Mouse (Mus musculus): Measurements from ENCODE around the gene Commd6. TPM values are rescaled to one million over a fixed set of nuclear protein-coding genes. Genes with fewer than 3 reads are reported as not detected.
A peak's percentile ranks its signal among the peaks of the same experiment; 100 is the strongest.

Commd6 gene
- polyA plus RNA-seq, 1 experiment from 2014 or later: 106 TPM

DNA sequence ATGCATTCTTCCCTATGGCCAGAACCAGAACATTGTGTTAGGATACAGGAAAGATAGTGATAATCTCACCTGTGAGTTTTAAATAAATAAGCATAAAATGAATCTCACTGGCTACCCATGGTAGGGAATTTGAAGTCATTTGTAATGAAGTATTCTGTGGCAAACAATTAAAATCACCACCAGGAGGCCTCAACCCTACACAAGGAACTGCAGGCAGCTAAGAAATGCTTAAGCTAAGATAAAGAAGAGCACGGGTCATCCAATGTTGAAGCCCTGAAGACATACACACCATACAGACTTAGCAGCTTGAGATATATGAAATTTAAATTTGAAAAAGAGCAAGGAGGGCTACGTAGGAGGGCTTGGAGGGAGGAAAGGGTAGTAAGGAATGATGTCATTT is 34.6 kb downstream of the Commd6 start:
- Histone ChIP-seq H3K4me3 (ENCODE audit: low read depth, low read length) (no peak overlapping the region), H3K27me3 (replicated peaks; ENCODE audit: control insufficient read depth, insufficient read depth, low read length) (no peaks in the 10 kb centered on the region), H3K36me3 (ENCODE audit: control insufficient read depth, insufficient read depth, low read length) (no peaks in the 10 kb centered on the region), H3K4me2 (ENCODE audit: low read length) (no peak overlapping the region), H3K4me1 (replicated peaks; ENCODE audit: control insufficient read depth, insufficient read depth, low read length) (0 out of 2 replicates have a peak, but pooled peaks cover 2% of the 10 kb centered on the region), H3K9me3 (ENCODE audit: control insufficient read depth, low read length) (no peaks in the 10 kb centered on the region), H3K9ac (ENCODE audit: low read length) (no peak overlapping the region), H3K27ac (ENCODE audit: low read depth) (no peak overlapping the region)
- 70% methylated on average over 2 of the region's 2 CpGs for WGBS
- ATAC-seq (replicated peaks; ENCODE audit: low FRiP score, low TSS enrichment, low read depth): no peak
- DNase-seq (ENCODE audit: low spot score): no peak

DNA sequence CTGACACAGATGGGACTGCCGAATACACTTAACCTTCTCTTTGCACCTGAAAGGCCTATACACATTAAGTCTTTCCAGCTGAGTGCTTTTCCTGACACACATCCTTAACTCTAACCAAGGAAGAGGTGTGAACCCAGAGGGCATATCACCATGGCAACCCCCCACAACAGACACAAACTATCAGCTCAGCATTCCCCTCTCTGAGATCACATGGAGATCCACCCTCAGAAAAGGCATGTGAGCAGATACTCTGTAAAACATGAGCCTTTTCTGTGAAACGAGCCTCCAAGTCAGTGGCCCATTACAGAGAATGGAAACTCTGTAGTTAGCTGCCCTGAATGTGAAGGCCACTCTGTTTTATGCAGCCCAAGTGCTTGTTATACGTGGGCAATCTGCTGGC is 37.6 kb downstream of the Commd6 start:
- WGBS: 59% methylated on average over 3 of the region's 3 CpGs
- H3K27me3 ChIP-seq (replicated peaks; ENCODE audit: control insufficient read depth, insufficient read depth, low read length): no peaks in the 10 kb centered on the region
- H3K27ac ChIP-seq (ENCODE audit: low read depth): no peak overlapping the region
- DNase-seq (ENCODE audit: low spot score) (no peak), ATAC-seq (replicated peaks; ENCODE audit: low FRiP score, low TSS enrichment, low read depth) (no peak)
- no peaks in the 10 kb centered on the region for H3K36me3 ChIP-seq (ENCODE audit: control insufficient read depth, insufficient read depth, low read length)
- no peaks in the 10 kb centered on the region for H3K9me3 ChIP-seq (ENCODE audit: control insufficient read depth, low read length)
- H3K4me3 ChIP-seq (ENCODE audit: low read depth, low read length): no peak overlapping the region
- H3K4me2 ChIP-seq (ENCODE audit: low read length): no peak overlapping the region
- H3K4me1 ChIP-seq (replicated peaks; ENCODE audit: control insufficient read depth, insufficient read depth, low read length): 0 out of 2 replicates have a peak, but pooled peaks cover 2% of the 10 kb centered on the region
- no peak overlapping the region for H3K9ac ChIP-seq (ENCODE audit: low read length)

DNA sequence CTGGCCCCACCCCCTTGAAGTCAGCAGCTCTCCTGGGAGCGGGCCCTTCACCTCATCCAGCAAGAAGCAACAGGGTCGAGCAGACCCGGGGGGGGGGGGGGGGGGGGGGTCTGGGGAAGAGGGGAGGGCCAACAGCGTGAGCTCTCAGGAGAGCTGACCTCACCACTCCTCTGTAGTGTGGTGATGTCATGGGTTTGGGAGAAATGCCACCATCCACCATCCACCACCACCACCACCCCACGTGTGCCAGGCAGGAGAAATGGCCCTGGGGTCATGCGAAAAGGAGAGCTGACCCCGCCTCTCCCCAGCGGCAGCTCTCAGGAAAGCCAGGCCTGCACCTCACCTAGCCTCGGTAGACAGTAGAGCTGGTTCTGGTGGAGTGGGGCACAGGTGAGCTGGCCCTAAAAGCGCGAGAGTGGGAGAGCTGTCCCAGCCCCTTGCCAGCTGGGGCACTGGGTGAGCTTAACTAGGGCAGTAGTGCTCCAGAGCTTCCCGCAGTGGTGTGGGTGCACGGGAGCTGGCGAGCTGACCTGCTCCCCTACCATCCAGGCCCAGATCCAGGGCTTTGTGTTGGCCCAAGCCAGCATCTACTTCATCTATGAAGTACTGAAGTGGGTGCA is 43.3 kb downstream of the Commd6 start:
- ATAC-seq (replicated peaks; ENCODE audit: low FRiP score, low TSS enrichment, low read depth) (no peak), DNase-seq (ENCODE audit: low spot score) (no peak)
- H3K4me3 ChIP-seq (ENCODE audit: low read depth, low read length): no peak overlapping the region
- H3K9ac ChIP-seq (ENCODE audit: low read length): no peak overlapping the region
- H3K36me3 ChIP-seq (ENCODE audit: control insufficient read depth, insufficient read depth, low read length): no peaks in the 10 kb centered on the region
- H3K4me2 ChIP-seq (ENCODE audit: low read length): no peak overlapping the region
- no peak overlapping the region for H3K27ac ChIP-seq (ENCODE audit: low read depth)
- H3K4me1 ChIP-seq (replicated peaks; ENCODE audit: control insufficient read depth, insufficient read depth, low read length): no peaks in the 10 kb centered on the region
- H3K9me3 ChIP-seq (ENCODE audit: control insufficient read depth, low read length): no peaks in the 10 kb centered on the region
- H3K27me3 ChIP-seq (replicated peaks; ENCODE audit: control insufficient read depth, insufficient read depth, low read length): no peaks in the 10 kb centered on the region
- WGBS: 84% methylated on average over 12 of the region's 14 CpGs

DNA sequence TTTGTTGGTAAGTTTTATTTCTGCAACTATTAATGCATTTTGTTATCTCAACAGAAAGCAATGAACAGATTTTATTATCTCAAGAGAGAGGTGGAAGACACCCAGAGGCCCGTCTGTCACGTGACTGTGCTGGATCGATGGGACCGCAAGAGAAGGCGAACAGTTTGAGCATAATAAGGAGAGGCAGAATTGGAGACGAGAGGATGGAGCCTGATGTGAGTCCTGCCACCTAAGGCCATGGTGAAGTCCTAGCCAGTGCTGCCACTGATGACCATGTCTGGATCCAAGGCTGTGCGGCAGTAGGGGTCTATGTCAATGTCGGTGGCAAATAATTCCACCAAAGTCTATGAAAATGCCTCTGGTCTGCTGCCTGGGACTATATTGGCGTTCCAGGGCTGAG is 43.8 kb downstream of the Commd6 start:
- H3K27me3 ChIP-seq (replicated peaks; ENCODE audit: control insufficient read depth, insufficient read depth, low read length): no peaks in the 10 kb centered on the region
- WGBS: 97% methylated on average over 9 of the region's 9 CpGs
- ATAC-seq (replicated peaks; ENCODE audit: low FRiP score, low TSS enrichment, low read depth): no peak
- no peak overlapping the region for H3K4me2 ChIP-seq (ENCODE audit: low read length)
- no peaks in the 10 kb centered on the region for H3K4me1 ChIP-seq (replicated peaks; ENCODE audit: control insufficient read depth, insufficient read depth, low read length)
- H3K27ac ChIP-seq (ENCODE audit: low read depth): no peak overlapping the region
- H3K9me3 ChIP-seq (ENCODE audit: control insufficient read depth, low read length): no peaks in the 10 kb centered on the region
- H3K9ac ChIP-seq (ENCODE audit: low read length): no peak overlapping the region
- no peak for DNase-seq (ENCODE audit: low spot score)
- no peak overlapping the region for H3K4me3 ChIP-seq (ENCODE audit: low read depth, low read length)
- no peaks in the 10 kb centered on the region for H3K36me3 ChIP-seq (ENCODE audit: control insufficient read depth, insufficient read depth, low read length)

DNA sequence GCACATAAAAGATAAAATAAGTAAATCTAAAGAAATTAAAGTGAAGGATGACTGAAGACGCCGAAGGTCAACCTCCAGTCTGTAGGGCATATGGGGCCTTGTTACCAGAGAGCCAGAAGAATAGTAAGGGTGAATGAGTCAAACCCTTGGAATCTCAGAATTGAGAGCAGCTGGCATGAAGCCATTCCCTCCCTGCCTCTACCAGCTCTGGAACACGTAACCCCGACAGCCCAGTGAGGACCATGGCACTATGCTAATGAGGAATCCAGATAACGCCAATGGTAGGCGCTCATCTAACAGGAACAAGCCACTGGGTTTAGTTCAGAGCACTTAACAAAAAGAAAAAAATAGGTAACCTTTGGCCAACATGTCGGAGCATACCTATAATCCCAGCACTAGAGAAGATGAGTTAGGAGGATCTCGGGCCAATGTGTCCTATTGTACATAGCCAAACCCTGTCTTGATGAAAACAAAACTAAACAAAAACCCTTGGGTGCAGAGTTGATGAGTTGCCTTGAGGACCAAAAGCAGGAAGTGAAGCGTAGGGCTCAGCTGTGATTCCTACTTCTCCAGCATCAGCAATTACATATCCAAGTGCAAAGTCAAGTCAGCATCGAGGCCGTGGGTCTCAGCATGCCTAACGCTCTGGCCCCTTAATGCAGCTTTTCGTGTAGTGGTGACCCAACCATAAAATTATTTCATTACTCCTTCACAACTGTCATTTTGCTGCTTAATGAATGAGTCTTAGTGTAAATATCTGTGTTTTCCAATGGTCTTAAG is 45.0 kb downstream of the Commd6 start:
- no peaks in the 10 kb centered on the region for H3K36me3 ChIP-seq (ENCODE audit: control insufficient read depth, insufficient read depth, low read length)
- no peak overlapping the region for H3K9ac ChIP-seq (ENCODE audit: low read length)
- ATAC-seq (replicated peaks; ENCODE audit: low FRiP score, low TSS enrichment, low read depth): no peak
- peak; percentile 32 for DNase-seq (ENCODE audit: low spot score)
- WGBS: 88% methylated on average over 13 of the region's 13 CpGs
- H3K9me3 ChIP-seq (ENCODE audit: control insufficient read depth, low read length): no peaks in the 10 kb centered on the region
- H3K4me3 ChIP-seq (ENCODE audit: low read depth, low read length): no peak overlapping the region
- H3K27ac ChIP-seq (ENCODE audit: low read depth): no peak overlapping the region
- no peak overlapping the region for H3K4me2 ChIP-seq (ENCODE audit: low read length)
- H3K27me3 ChIP-seq (replicated peaks; ENCODE audit: control insufficient read depth, insufficient read depth, low read length): no peaks in the 10 kb centered on the region
- H3K4me1 ChIP-seq (replicated peaks; ENCODE audit: control insufficient read depth, insufficient read depth, low read length): no peaks in the 10 kb centered on the region

DNA sequence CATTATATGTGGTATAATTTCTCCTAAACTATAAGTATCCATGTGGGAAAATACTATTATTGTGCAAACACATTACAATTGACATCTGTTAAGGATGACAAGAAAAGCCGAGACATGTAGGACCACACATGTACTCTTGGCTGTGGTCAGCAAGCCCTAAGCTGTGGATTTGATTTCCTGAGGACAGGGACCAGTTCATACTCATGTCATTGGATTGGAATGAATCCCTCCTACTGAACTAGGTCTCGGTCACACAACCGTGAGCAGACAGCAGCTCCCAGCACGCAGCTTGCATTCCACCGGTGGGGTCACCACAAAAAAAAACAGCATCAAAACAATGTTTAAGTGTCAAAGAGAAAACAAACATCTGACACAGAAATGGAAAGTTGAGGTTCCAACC is 46.5 kb downstream of the Commd6 start:
- no peak for DNase-seq (ENCODE audit: low spot score)
- Histone ChIP-seq H3K4me1 (replicated peaks; ENCODE audit: control insufficient read depth, insufficient read depth, low read length) (no peaks in the 10 kb centered on the region), H3K9ac (ENCODE audit: low read length) (no peak overlapping the region), H3K27ac (ENCODE audit: low read depth) (no peak overlapping the region), H3K4me3 (ENCODE audit: low read depth, low read length) (no peak overlapping the region), H3K36me3 (ENCODE audit: control insufficient read depth, insufficient read depth, low read length) (no peaks in the 10 kb centered on the region), H3K27me3 (replicated peaks; ENCODE audit: control insufficient read depth, insufficient read depth, low read length) (no peaks in the 10 kb centered on the region), H3K4me2 (ENCODE audit: low read length) (no peak overlapping the region), H3K9me3 (ENCODE audit: control insufficient read depth, low read length) (no peaks in the 10 kb centered on the region)
- ATAC-seq (replicated peaks; ENCODE audit: low FRiP score, low TSS enrichment, low read depth): no peak
- 87% methylated on average over 5 of the region's 5 CpGs for WGBS

- Histone ChIP-seq H3K9ac (ENCODE audit: low read length) (no peak overlapping the region), H3K9me3 (ENCODE audit: control insufficient read depth, low read length) (no peaks in the 10 kb centered on the region), H3K4me3 (ENCODE audit: low read depth, low read length) (no peak overlapping the region), H3K27me3 (replicated peaks; ENCODE audit: control insufficient read depth, insufficient read depth, low read length) (no peaks in the 10 kb centered on the region), H3K27ac (ENCODE audit: low read depth) (no peak overlapping the region), H3K4me2 (ENCODE audit: low read length) (no peak overlapping the region), H3K36me3 (ENCODE audit: control insufficient read depth, insufficient read depth, low read length) (no peaks in the 10 kb centered on the region), H3K4me1 (replicated peaks; ENCODE audit: control insufficient read depth, insufficient read depth, low read length) (no peaks in the 10 kb centered on the region)
- ATAC-seq (replicated peaks; ENCODE audit: low FRiP score, low TSS enrichment, low read depth) (no peak), DNase-seq (ENCODE audit: low spot score) (no peak)
- 84% methylated on average over 7 of the region's 7 CpGs for WGBS
Observed at GRCm38 (mm10) chr14:101593340-101593739, 47.1 kb downstream of the Commd6 start.

- ATAC-seq (replicated peaks; ENCODE audit: low FRiP score, low TSS enrichment, low read depth): no peak
- 88% methylated on average over 5 of the region's 5 CpGs for WGBS
- no peak overlapping the region for H3K4me3 ChIP-seq (ENCODE audit: low read depth, low read length)
- no peaks in the 10 kb centered on the region for H3K9me3 ChIP-seq (ENCODE audit: control insufficient read depth, low read length)
- no peak for DNase-seq (ENCODE audit: low spot score)
- H3K36me3 ChIP-seq (ENCODE audit: control insufficient read depth, insufficient read depth, low read length): no peaks in the 10 kb centered on the region
- H3K27me3 ChIP-seq (replicated peaks; ENCODE audit: control insufficient read depth, insufficient read depth, low read length): no peaks in the 10 kb centered on the region
- H3K4me2 ChIP-seq (ENCODE audit: low read length): no peak overlapping the region
- no peaks in the 10 kb centered on the region for H3K4me1 ChIP-seq (replicated peaks; ENCODE audit: control insufficient read depth, insufficient read depth, low read length)
- H3K27ac ChIP-seq (ENCODE audit: low read depth): no peak overlapping the region
- H3K9ac ChIP-seq (ENCODE audit: low read length): no peak overlapping the region
Observed at GRCm38 (mm10) chr14:101591101-101591500, 49.4 kb downstream of the Commd6 start.

Data from intestine, embryonic 14.5 days (tissue).